Mouse (Mus musculus) layer of hippocampus, postnatal 14 days (tissue): ENCODE data around the gene Jade3. TPM values are rescaled to one million over a fixed set of nuclear protein-coding genes. Genes with fewer than 3 reads are reported as not detected.
"Not testable (repeated sequence)": the region's sequence is repeated elsewhere in the genome, so short reads cannot be mapped to it uniquely, and the experiment has no call there.

Experiments
- DNase-seq, 2 experiments: peaks; one replicate each; pipeline ENCODE4 v3.0.0; 2021 to 2022; ENCODE audit warnings: low spot score in 2 of 2, mixed read lengths in 1 of 2
- long read RNA-seq, 2 experiments: library from polyadenylated mRNA; stranded (forward); transcript quantifications; one replicate each; pipeline ENCODE4 v2.0.0; 2021
- total RNA-seq, 2 experiments: library from RNA; stranded (reverse); gene quantifications; 2 replicates each; pipeline ENCODE4 v1.2.3; 2021

Gene Jade3
- total RNA-seq = 1 to 10 TPM; 5.8 to 6.7 TPM
- long read RNA-seq, experiment 1, partial matches to known transcripts = 0 of 1 reads
- long read RNA-seq, experiment 1, other reads (novel, unspliced or antisense) = 1 of 1 reads
- long read RNA-seq, experiment 2, full-length matches to known transcripts = 1 of 2 reads
- long read RNA-seq, experiment 2, partial matches to known transcripts = 0 of 2 reads
- long read RNA-seq, experiment 2, other reads (novel, unspliced or antisense) = 1 of 2 reads

GRCm38 (mm10) chrX:20425140-20425838, at the start of gene Jade3:
Gene Jade3, plus strand, starts transcription at chrX:20425688.
- peak; percentile 52 to 63 for DNase-seq

- no peak for DNase-seq
Measured at GRCm38 (mm10) chrX:20379347-20380014, 46.0 kb upstream of the Jade3 start.

- no peak for DNase-seq
Measured at GRCm38 (mm10) chrX:20382260-20382659, 43.2 kb upstream of the Jade3 start.

GRCm38 (mm10) chrX:20387006-20387405, 38.5 kb upstream of the Jade3 start:
- DNase-seq = no peak

GRCm38 (mm10) chrX:20391964-20392363, 33.5 kb upstream of the Jade3 start:
- not testable (repeated sequence) for DNase-seq

- DNase-seq = no peak
Measured at GRCm38 (mm10) chrX:20392942-20393341, 32.5 kb upstream of the Jade3 start.

GRCm38 (mm10) chrX:20404068-20404467, 21.4 kb upstream of the Jade3 start:
- no peak for DNase-seq

- no peak for DNase-seq
Measured at GRCm38 (mm10) chrX:20406909-20407308, 18.6 kb upstream of the Jade3 start.

GRCm38 (mm10) chrX:20407676-20408075, 17.8 kb upstream of the Jade3 start:
- no peak for DNase-seq

GRCm38 (mm10) chrX:20411382-20411781, 14.1 kb upstream of the Jade3 start:
- no peak for DNase-seq

- DNase-seq = no peak
Measured at GRCm38 (mm10) chrX:20412221-20412620, 13.3 kb upstream of the Jade3 start.

GRCm38 (mm10) chrX:20414885-20415622, 10.4 kb upstream of the Jade3 start:
- DNase-seq = peak; percentile 25 to 32

GRCm38 (mm10) chrX:20418461-20418860, 7.0 kb upstream of the Jade3 start:
- DNase-seq = no peak

GRCm38 (mm10) chrX:20419536-20419935, 6.0 kb upstream of the Jade3 start:
- DNase-seq = no peak

GRCm38 (mm10) chrX:20425839-20426449, 456 bp downstream of the Jade3 start:
- peak in 1 of 2 experiments; percentile 7 for DNase-seq

- no peak for DNase-seq
Measured at GRCm38 (mm10) chrX:20483213-20483612, 57.7 kb downstream of the Jade3 start.

- DNase-seq = no peak
Measured at GRCm38 (mm10) chrX:20497682-20498081, 72.2 kb downstream of the Jade3 start.

GRCm38 (mm10) chrX:20520290-20520939, 94.9 kb downstream of the Jade3 start:
- no peak for DNase-seq

- DNase-seq = no peak
Measured at GRCm38 (mm10) chrX:20521578-20521977, 96.1 kb downstream of the Jade3 start.

GRCm38 (mm10) chrX:20532621-20533020, 107.1 kb downstream of the Jade3 start:
- DNase-seq = no peak

GRCm38 (mm10) chrX:20543867-20544266, 118.4 kb downstream of the Jade3 start:
- no peak for DNase-seq
